Mouse (Mus musculus): ENCODE data around the gene Sdhb.

Gene Sdhb

DNA sequence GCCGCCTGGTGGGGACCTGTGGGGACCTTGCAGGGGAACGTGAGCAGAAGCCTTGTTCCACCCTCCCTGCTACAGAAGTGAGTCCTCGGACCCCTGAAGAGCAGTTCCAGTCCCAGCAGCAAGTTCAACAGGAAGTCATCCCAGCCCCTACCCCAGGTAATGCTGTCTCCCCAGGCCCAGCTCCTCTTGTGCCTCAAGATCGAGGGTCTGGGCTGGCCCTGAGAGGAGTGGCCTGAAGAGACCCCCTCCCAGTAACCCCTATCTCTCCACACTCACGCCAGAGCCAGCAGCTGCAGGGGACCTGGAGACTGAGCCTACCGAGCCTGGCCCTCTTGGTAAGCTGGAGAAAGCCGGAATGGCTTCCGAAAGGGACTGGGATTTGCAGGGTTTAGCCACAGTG lies 53.1 kb downstream of the Sdhb start:
- no peak for DNase-seq (ENCODE audit: low spot score)

DNA sequence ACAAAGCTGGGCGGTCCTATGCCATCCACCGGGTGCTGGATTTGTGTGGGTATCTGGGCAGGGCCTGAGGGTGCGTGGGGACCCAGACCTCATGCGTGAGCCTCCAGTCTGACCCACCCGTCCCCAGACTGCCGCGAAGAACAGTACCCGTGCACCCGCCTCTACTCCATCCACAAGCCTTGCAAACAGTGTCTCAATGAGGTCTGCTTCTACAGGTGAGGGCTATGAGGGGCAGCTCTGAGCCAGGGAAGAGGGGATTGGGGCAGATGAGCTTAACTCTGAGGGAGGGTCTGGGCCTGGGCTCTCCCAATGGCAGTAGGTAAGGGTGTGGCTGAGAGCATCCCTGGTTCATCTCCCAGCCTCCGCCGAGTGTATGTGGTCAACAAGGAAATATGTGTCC lies 53.9 kb downstream of the Sdhb start:
- no peak for DNase-seq (ENCODE audit: low spot score)

DNA sequence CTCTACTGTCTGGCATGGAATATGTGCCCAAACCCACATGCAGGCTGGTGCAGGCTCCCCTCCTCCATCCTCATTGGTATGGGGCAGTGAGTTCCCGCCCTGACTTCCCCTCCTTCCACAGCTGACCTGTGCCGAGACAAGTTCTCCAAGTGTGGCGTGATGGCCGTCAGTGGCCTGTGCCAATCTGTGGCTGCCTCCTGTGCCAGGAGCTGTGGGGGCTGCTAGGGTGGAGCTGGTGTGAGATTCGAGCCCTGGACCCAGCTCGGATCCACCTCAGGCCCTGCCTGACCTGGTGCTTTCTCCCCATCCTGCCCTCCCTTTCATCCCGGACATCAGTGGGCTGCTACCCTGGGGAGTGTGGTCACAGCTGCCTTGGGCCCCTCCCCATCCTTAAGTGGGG lies 54.4 kb downstream of the Sdhb start:
- DNase-seq (ENCODE audit: low spot score), result no peak

DNA sequence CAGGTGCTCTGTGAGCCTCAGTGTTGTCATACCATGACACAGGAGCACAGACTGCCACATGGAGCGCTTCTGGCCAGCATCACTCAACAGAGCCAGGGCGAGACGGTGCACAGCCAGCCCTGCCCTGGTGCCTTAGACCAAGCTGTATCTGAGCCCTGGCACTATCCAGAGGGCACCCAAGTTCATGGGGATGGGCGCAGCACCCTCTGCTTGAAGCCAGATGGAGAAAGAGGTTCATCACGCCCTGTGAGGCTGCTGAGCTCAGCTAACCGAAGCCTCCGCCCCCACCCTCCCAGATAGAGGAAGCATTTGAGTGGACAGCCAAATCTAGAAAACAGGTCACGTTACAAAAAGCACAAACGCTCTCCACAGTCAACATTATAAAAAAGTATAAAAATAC lies 55.3 kb downstream of the Sdhb start:
- no peak for DNase-seq (ENCODE audit: low spot score)

DNA sequence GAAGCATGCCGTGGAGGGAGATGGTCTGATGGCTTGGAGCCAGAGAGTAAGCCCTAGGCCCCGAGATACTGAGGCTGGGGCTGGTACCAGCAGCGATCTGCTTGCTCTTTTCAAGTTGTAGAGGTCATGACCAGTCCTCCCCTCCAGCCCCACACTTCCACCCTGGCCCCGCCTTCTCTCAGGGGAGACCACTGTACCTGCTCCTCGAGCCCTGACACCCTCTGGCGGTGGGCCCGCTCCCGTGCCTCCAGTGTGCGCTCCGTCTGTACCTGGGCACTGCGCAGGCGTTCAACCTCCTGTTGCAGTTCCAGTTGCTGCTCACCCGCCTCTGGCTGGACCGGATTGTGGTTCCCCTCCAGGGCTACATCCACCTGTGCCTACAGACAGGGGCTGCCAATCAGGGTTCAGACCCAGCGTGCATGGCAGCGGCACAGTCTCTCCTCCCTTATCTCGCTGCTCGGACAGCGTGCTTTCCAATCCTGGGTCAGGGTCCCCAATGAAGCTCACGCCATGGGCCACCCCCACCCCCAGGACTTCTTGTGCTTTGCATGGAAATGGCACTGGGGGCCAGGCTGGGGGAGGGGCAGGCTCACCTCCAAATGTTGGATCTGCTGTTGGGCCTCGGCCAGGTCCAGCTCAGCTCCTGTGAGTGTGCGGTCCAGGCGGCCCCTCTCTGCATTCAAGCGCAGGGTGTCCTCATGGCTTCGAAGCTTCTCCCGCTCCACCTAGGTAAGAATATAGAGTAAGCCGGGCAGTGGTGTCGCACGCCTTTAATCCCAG lies 56.8 kb downstream of the Sdhb start:
- no peak for DNase-seq (ENCODE audit: low spot score)

DNA sequence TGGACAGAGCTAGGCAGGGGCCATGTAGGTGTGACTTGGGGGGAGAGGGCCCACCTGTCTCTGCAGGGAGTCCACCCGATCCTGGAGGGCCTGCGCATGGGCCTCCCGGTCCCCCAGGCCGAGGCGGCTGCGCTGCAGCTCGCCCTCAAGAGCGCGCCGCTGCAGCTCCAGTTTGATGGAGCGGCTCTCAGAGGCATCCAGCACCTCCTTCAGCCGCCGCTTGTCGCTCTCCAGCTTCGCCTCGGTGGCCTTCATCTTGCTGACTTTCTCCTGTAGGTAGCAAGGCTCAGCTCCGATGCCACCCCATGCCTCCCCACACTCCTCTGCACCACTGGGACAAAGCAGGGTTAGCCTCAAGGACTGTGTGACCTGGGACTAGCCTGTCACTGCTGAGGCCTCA lies 59.2 kb downstream of the Sdhb start:
- DNase-seq (ENCODE audit: low spot score), result no peak

DNA sequence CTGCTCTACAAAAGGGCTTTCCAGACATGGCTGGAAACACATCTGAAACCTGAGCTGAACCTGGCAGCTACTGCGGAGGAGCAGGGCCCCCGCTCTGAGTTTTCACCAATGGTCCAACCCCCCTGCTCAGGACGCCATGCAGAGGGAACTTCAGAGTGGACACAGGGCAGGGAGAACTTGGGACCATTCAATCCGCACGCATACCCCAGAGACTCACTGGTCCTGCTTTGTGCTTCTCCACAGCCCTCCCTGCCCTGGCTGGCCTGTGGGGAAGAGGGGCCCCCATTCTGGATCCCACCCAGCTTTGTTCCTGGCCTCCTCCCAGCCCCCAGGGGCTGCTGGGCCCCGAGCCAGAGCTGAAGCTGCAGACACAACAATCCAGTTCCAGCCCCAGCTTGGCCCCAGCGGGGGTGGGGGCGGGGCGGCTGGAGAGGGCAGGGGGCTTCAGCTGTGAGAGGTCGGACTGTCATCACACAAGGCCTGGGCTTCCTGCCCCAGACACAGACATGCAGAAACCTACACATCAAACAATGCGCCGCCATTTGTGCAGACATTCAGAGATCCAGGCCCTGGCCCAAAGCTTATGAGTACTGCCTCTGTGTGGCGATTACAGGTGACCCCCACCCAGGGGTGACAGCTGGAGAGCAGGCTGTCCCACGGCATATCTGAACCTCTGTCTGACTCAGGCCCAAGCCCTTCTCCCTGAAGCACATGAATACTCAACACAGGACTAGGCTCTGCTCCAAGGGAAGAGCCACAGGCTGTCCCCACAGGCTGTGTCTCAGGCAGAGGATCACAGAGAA lies 60.0 kb downstream of the Sdhb start:
- no peak for DNase-seq (ENCODE audit: low spot score)

DNA sequence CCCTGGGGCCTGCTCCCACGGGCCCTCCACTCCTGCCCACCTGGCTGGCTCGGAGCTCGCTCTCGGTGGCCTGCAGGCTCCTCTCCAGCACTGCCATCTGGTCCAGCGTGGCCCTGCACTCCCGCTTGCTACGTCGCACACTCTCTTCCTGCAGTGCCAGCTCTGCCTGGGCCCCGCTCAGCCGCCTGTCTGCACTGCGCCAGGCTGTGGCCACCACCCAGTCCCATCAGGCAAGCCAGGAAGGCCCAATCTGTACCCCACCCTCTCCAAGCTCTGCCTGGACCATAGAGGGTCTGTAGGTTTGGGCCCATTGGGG lies 60.6 kb downstream of the Sdhb start:
- no peak for DNase-seq (ENCODE audit: low spot score)

DNA sequence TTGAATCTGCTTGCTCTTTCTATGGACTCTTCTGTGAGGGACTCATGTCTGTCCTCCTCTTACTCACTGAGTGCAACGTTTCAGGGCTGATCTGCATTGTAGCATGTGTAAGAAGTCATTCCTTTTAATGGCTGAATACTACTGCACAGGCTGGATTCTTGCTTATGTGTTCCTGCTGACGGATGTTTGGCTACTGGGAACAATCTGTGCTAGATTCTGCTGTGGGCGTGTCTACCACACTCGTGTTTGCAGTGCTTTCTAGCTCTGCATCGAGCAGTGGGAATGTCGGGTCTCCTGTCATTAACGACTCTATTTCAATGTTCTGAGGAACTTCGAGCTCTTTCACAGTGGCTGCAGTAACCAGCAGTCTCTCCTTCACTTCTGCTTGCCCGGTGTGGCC lies 63.0 kb downstream of the Sdhb start:
- DNase-seq (ENCODE audit: low spot score), result no peak

DNA sequence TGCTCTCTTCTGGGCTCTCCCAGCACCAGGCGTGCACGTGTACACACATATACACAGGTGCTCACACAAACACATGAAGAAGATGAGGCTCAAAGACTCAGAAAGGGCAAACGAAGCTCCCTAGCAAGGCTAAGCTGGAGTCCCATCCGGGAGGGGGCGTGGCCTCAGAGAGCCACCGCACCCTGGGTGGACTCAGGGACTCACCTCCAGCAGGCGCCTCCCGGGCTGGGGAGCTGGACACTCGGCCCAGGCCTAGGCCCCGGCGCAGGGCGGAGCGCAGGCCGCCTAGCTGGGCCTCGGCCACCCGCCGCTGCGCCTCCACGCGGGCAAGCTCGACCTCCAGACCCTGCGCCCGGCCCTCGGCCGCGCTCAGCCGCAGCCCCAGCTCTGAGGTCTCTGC lies 64.0 kb downstream of the Sdhb start:
- no peak for DNase-seq (ENCODE audit: low spot score)

All from T-cell, adult 2 months (primary cell).